Mouse (Mus musculus): ENCODE measurements around the gene Fyn.

Gene Fyn

DNA sequence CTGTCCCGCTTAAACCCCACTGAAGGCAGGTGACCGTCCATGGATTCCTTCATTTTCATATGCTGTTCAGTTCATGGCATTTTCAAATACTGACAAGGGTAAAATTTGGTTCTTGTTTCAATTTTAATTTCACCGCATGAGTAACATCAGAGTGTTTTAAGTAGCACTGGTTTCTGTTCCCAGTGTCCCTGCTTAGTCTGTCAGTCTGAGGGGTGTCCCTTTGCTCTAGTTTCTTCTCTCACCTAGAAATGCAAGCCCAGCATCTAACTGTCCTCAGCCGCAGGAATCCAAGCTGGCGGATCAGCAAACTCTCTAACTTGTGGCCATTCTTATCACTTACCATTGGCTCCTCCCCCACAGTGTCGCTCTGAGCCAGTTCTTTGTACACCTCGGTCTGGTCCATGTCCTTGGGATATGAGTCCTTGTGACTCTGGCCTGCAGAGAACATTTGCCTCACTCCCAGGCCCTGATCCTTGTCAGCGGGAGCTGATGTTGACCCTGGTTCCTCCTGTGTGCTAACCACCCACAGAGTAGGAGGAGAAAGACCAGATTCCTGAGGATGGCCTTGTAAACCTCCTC is 9.5 kb downstream of the Fyn start:
- no peak for DNase-seq (ENCODE audit: low read depth, low spot score)

DNA sequence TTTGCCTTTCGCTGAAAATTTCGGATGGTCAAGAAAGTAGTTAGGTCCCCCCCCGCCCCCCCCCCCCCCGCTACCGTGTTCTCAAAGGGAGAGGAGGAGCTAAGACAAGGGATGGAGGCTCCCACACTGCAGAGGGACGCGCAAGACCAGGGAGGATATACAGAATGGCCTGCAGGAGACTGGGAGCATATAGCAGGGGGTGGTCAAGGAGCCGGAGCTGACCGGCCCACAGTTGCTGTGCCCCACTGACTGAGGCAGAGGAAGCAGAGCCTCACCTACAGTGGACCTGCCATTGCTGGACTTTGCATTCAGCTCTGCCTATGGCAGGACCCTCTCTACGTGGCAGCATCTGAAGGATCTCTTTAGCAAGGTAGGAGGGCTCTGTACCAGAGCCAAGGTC is 10.6 kb downstream of the Fyn start:
- no peak for DNase-seq (ENCODE audit: low read depth, low spot score)

GRCm38 (mm10) chr10:39379721-39380370 is 11.2 kb downstream of the Fyn start:
- DNase-seq (ENCODE audit: low read depth, low spot score) = no peak

DNA sequence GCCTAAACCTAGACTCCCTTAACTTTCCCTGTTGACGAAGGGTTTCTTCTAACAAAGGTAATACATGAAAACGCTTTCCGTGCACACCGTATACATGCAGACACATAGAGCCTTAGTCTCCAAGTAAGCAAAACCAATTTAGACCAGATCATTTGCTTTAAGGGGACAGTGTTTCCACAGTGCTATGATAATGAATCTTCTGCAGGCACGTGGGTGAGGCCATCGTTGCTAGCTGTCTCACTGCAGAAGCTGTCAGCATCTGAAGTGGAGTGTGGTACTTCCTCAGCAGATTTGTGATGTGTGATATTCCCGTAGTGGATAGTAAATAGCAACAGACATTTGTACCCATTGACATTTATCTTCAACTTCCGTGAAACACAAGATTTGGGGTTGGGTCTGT is 16.6 kb downstream of the Fyn start:
- DNase-seq (ENCODE audit: low read depth, low spot score) = no peak

GRCm38 (mm10) chr10:39386203-39386602 is 17.5 kb downstream of the Fyn start:
- DNase-seq (ENCODE audit: low read depth, low spot score) = no peak

DNA sequence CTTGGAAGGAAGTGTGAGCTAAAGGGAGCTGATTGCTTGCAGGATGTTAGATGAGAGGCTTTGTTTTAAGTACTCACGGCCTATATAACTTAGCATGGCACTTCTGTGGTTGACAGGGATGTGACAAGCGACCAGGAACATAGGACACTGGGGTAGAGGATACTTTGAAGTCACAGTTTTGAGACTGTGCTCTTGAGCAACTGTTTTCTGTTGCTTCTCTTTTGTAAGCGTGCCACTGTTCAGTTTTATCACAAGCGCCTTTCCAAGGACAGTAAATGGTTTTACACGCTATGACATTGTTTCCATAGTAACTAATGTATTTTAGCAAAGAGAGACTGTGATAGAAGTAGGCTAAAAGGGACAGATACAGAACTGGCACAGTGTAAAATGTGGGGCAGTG is 18.4 kb downstream of the Fyn start:
- no peak for DNase-seq (ENCODE audit: low read depth, low spot score)

- no peak for DNase-seq (ENCODE audit: low read depth, low spot score)
These were observed 18.9 kb downstream of the Fyn start for GRCm38 (mm10) chr10:39387556-39387955.

DNA sequence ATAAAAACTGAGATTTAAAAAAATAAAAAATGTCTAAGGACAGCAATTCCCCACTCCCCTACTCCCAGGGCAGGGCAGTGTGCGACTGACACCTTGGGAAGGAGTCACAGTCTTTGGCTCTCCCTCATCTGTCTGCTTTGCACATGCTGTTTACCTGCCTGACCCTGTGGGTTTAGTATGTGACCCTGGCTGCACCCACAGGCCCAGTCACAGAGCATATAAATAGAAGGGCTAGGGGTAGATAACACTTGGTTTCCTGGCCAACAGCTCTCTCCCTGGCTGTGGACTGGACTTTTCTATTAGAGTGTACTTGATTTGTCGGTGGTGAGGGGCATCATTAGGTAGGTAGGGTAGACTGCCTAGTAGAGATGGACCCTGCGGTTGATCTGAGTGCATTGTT is 19.5 kb downstream of the Fyn start:
- no peak for DNase-seq (ENCODE audit: low read depth, low spot score)

DNA sequence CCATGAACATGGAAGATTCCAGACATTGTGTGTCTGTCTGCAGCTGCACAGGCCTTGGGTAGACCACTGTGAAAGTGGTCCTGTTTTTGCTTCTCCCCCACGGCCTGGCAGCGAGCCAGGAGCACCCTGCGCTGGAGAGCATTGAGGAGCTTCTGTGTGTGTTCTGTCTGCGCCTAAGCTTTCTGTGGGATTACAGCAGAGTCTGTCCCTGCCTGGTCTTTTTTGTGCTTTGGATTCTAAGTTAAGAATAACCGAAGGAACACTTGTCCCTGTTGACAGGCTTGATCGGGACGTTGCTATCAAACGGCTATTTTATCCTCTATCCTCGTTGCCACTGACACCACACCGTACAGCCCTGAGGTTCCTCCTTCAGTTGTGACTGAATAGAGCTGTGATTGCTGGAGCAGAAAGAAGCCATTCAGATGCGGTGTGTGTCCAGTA is 20.8 kb downstream of the Fyn start:
- no peak for DNase-seq (ENCODE audit: low read depth, low spot score)

DNA sequence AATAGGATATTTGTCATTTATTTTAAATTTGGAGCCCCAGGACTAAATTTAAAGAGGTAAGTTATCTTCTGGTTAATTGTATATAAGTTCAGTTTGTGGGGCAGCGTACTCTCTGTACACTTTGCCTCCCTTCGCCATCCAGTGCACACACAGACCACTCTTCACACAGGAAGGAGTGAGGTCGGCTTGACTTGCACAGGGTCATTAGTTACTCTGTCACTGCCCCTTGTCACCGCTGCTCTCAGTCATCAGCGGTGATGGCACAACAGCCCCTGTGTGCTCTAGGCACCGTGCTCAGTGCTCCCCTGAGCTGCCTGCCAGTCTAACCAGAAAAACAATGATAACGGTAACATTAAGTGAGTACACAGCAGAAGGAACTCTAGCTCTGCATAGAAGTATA is 21.9 kb downstream of the Fyn start:
- DNase-seq (ENCODE audit: low read depth, low spot score) = no peak

GRCm38 (mm10) chr10:39392900-39393483 is 24.3 kb downstream of the Fyn start:
- DNase-seq (ENCODE audit: low read depth, low spot score) = no peak

DNA sequence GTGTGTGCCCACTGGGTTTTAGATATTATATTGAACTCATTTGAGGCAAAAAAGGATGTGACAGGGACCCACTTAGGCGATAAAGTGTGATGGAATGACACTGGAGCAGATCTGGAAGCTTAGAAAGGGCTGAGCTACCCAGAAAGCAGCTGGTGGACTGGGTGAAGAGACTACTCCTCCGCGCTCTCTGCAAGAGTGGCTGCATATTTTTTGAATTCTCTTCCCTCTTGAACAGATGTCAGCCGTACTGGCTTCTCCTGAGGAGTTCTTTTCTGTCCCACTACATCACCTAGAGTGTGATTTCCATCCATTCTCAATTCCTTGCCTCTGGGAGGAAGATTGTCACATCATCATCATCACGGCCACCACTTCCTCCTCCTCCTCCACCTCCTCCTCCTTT is 26.9 kb downstream of the Fyn start:
- peak; percentile 74 for DNase-seq (ENCODE audit: low read depth, low spot score)

- DNase-seq (ENCODE audit: low read depth, low spot score) = no peak
These were observed 30.3 kb downstream of the Fyn start for GRCm38 (mm10) chr10:39398924-39399323.

DNA sequence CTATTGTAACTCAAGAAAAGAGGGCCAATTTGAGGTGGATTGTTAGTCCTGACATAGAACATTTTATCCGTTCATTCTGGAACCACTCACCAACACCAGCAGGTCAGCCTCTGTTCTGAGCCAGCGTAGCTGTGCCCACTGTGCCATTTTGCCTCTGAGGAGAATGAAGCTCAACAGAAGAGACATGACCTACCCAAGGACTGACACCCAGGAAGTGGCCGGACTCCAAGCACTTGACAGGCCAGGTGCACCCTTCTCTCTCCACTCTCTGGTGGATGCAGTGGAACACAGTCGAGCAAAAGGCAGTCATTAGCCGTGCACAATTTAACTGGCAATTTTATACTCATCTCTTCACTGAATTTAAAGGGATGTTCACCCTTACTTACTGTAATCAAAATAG is 31.5 kb downstream of the Fyn start:
- no peak for DNase-seq (ENCODE audit: low read depth, low spot score)

- DNase-seq (ENCODE audit: low read depth, low spot score) = no peak
These were observed 33.8 kb downstream of the Fyn start for GRCm38 (mm10) chr10:39402487-39402886.

DNA sequence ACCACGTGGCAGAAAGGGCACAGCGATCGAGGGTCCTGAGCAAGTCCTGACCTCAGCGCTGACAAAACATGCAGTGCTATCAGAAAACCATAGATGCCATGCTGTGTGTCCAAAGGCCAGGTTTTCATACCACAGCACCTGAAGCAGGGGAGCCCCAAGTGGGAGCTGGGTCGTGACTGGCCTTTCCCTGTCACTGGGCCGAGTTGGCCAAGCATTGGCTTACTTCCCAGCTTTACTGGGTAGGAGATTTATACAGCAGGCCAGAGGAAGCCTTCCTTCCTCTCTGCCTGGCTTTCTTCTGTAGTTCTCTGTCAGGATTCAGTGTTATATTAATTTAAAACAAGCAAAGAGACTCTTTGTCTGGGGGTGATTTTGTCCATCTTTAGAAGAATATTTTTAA is 35.1 kb downstream of the Fyn start:
- DNase-seq (ENCODE audit: low read depth, low spot score) = peak; percentile 74

GRCm38 (mm10) chr10:39404175-39404574 is 35.5 kb downstream of the Fyn start:
- DNase-seq (ENCODE audit: low read depth, low spot score) = peak; percentile 79

DNA sequence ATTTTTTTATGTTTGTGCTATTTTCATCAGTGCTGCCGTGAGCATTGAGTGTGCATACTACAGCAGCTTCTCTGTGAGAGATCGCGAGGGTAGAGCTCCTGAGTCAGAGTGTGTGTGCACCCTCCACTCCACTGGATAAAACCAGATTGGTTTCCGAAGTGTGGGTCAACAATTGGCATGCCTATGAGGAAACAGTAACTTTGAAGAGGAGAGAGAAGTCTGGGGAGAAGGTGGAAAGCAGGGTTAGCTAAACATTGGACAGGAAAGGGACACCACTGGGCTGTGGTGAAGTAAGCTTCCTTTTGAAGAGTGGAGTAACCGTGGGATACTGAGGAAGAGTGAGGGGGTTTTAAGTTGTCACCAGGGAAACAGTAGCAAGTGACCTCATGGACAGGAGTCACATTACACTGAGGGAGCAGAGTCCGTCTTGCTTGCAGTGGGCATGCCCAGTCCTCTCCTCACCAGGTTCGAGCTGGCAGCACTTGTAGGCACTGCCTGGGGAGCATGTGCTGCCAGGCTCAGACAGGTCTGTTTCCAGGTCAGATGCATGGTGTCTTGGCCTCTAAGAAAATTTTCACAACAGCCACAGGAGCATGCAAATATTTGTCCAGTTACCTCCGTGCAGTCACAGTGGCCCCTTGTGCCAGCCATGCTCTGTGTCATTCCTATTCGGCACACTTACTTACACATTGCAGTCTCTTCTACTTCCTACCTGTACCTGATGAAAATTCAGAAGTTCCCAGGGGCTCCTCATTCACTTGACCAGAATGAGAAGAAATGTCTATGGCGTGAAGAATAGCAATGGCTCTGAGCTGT is 37.5 kb downstream of the Fyn start:
- DNase-seq (ENCODE audit: low read depth, low spot score) = peak; percentile 50

DNA sequence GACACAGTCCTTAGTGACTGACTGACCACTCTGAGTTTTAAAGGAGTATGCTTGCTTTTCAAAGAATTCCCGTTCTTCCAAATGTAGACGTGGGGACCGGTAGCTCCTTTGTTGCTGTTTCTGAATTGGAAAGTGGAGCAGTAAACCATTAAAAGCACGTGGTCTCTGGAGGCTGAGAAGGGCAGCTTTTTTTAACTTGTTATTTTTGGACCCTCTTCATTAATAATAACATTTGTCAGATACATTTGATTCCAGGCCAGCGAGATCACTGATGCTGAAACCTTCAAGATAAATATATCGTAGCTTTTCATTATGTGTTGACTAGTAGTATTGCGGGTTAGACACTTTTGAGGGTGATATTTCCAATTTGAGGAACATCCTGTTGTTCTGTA is 38.1 kb downstream of the Fyn start:
- DNase-seq (ENCODE audit: low read depth, low spot score) = no peak

- no peak for DNase-seq (ENCODE audit: low read depth, low spot score)
These were observed 38.9 kb downstream of the Fyn start for GRCm38 (mm10) chr10:39407553-39407952.

- DNase-seq (ENCODE audit: low read depth, low spot score) = peak; percentile 63
These were observed 40.9 kb downstream of the Fyn start for GRCm38 (mm10) chr10:39409602-39410001.

- no peak for DNase-seq (ENCODE audit: low read depth, low spot score)
These were observed 41.5 kb downstream of the Fyn start for GRCm38 (mm10) chr10:39410151-39410649.
